Mouse (Mus musculus) urinary bladder, adult 2 months (tissue): ENCODE measurements around the gene Erfe. TPM values are rescaled to one million over a fixed set of nuclear protein-coding genes. Genes with fewer than 3 reads are reported as not detected.

Experiments used
- DNase-seq: peaks from one replicate; pipeline ENCODE4 v3.0.0; 2022; ENCODE audit warnings: low spot score
- polyA plus RNA-seq: library from polyadenylated mRNA; depleted of rRNA; stranded (reverse); fragments of >200 nt; gene quantifications from 2 replicates; pipeline ENCODE4 v1.2.3, GENCODE M21; 2012; rRNA removed

The Erfe gene
- polyA plus RNA-seq: 0.08 and 0.18 TPM in 2 replicates

GRCm38 (mm10) chr1:91366215-91367108 is at the start of gene Erfe:
Erfe (plus strand) TSS chr1:91366430.
- DNase-seq: peak; percentile 70

- DNase-seq: no peak
These were observed 48.6 kb upstream of the Erfe start for GRCm38 (mm10) chr1:91317656-91318055.

GRCm38 (mm10) chr1:91321760-91322438 is 44.3 kb upstream of the Erfe start, which contains the start of gene Espnl:
Espnl (plus strand) TSS chr1:91322075.
- DNase-seq: no peak

GRCm38 (mm10) chr1:91324646-91325045 is 41.6 kb upstream of the Erfe start:
- no peak for DNase-seq

GRCm38 (mm10) chr1:91325488-91326042 is 40.7 kb upstream of the Erfe start:
- DNase-seq: no peak

- no peak for DNase-seq
These were observed 34.1 kb upstream of the Erfe start for GRCm38 (mm10) chr1:91332102-91332501.

- no peak for DNase-seq
These were observed 32.6 kb upstream of the Erfe start for GRCm38 (mm10) chr1:91333582-91333981.

- no peak for DNase-seq
These were observed 28.9 kb upstream of the Erfe start for GRCm38 (mm10) chr1:91337355-91337754.

GRCm38 (mm10) chr1:91344001-91344400 is 22.2 kb upstream of the Erfe start:
- DNase-seq: no peak

- no peak for DNase-seq
These were observed 21.1 kb upstream of the Erfe start for GRCm38 (mm10) chr1:91344921-91345685.

GRCm38 (mm10) chr1:91346892-91347291 is 19.3 kb upstream of the Erfe start:
- DNase-seq: no peak

- no peak for DNase-seq
These were observed 15.4 kb upstream of the Erfe start, which contains the start of gene Klhl30 for GRCm38 (mm10) chr1:91350841-91351240. Klhl30 (plus strand) TSS chr1:91351016.

GRCm38 (mm10) chr1:91351249-91351648 is 15.0 kb upstream of the Erfe start:
- no peak for DNase-seq

GRCm38 (mm10) chr1:91352277-91352676 is 14.0 kb upstream of the Erfe start:
- DNase-seq: no peak

GRCm38 (mm10) chr1:91356105-91356504 is 10.1 kb upstream of the Erfe start:
- no peak for DNase-seq

- no peak for DNase-seq
These were observed 4.1 kb upstream of the Erfe start for GRCm38 (mm10) chr1:91362113-91362512.

GRCm38 (mm10) chr1:91364822-91365644 is 1.2 kb upstream of the Erfe start:
- DNase-seq: no peak

- no peak for DNase-seq
These were observed 415 bp upstream of the Erfe start for GRCm38 (mm10) chr1:91365816-91366214.

- no peak for DNase-seq
These were observed 1.1 kb downstream of the Erfe start for GRCm38 (mm10) chr1:91367295-91367694.

GRCm38 (mm10) chr1:91369408-91369807 is 3.2 kb downstream of the Erfe start:
- no peak for DNase-seq

- DNase-seq: no peak
These were observed 3.8 kb downstream of the Erfe start for GRCm38 (mm10) chr1:91370055-91370454.
